Mouse (Mus musculus): ENCODE data around the gene Endov. TPM values are rescaled to one million over a fixed set of nuclear protein-coding genes. Genes with fewer than 3 reads are reported as not detected.
A peak's percentile ranks its signal among the peaks of the same experiment; 100 is the strongest.

Gene Endov
- polyA plus RNA-seq, 2 experiments = 4.3 to 5.1 TPM

DNA sequence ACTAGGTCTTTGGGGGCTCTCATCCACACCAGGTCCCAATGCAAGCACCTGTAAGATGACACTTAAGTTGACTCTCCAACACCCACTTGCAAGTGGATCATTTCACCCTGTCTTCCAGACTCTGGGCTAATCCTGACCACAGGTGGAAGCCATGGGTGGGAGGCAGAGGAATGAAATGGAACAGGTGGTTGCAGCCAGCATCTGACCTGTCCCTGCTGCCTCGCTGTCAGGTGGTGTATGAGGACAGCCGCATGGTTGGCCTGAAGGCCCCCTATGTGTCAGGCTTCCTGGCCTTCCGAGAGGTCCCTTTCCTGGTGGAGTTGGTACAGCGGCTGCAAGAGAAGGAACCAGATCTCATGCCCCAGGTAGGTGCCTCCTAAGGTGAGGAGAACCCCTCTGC, 8.2 kb downstream of the Endov start:
- Histone ChIP-seq H3K9ac (replicated peaks) (no peak overlapping the region), H3K36me3 (replicated peaks; ENCODE audit: control insufficient read depth, insufficient read depth, low read depth) (no peaks in the 10 kb centered on the region), H3K9me3 (ENCODE audit: control insufficient read depth, low read length) (no peaks in the 10 kb centered on the region), H3K4me3 (ENCODE audit: insufficient read depth in 1 of 2, low read depth in 2 of 2, low read length in 2 of 2) (no peak overlapping the region), H3K4me1 (replicated peaks; ENCODE audit: control insufficient read depth in 2 of 2, insufficient read depth in 2 of 2, low read length in 1 of 2) (no peaks in the 10 kb centered on the region), H3K27ac (no peak overlapping the region), H3K4me2 (ENCODE audit: low read depth) (no peak overlapping the region), H3K27me3 (ENCODE audit: control insufficient read depth, insufficient read depth, low read length) (no peaks in the 10 kb centered on the region)
- TF ChIP-seq CTCF (IDR thresholded peaks at IDR 0.05; ENCODE audit: low read depth) (no peak), EP300 (IDR thresholded peaks at IDR 0.05; ENCODE audit: low read depth) (no peak)
- DNase-seq (ENCODE audit: low read depth in 3 of 3, low spot score in 3 of 3) (no peak), ATAC-seq (ENCODE audit: insufficient read depth) (no peak)
- 74% methylated on average over 4 of the region's 4 CpGs for WGBS (ENCODE audit: insufficient replicate concordance)

DNA sequence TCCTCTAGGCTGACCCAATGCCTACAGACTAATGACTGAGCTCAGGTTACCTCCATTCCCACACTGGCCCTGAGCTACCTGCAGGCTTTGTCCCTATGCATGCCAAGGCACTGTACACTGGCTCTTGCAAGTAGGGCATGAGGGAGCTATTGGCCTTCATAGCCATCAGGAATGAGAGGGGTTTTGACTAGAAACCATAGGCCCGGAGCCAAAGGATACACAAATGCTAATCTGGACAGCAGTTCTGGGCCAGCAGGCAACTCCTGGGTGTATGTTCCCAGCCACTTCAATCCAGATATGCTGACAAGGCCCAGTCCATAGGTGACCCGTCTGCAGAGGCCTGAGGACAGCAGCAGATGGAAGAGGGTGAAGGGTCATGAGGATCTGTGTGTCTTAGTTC, 8.9 kb downstream of the Endov start:
- TF ChIP-seq CTCF (IDR thresholded peaks at IDR 0.05; ENCODE audit: low read depth) = no peak
- TF ChIP-seq EP300 (IDR thresholded peaks at IDR 0.05; ENCODE audit: low read depth) = no peak
- H3K27ac ChIP-seq = no peak overlapping the region
- no peaks in the 10 kb centered on the region for H3K4me1 ChIP-seq (replicated peaks; ENCODE audit: control insufficient read depth in 2 of 2, insufficient read depth in 2 of 2, low read length in 1 of 2)
- ATAC-seq (ENCODE audit: insufficient read depth) (no peak), DNase-seq (ENCODE audit: low read depth in 3 of 3, low spot score in 3 of 3) (no peak)
- no peak overlapping the region for H3K9ac ChIP-seq (replicated peaks)
- H3K36me3 ChIP-seq (replicated peaks; ENCODE audit: control insufficient read depth, insufficient read depth, low read depth) = no peaks in the 10 kb centered on the region
- H3K4me3 ChIP-seq (ENCODE audit: insufficient read depth in 1 of 2, low read depth in 2 of 2, low read length in 2 of 2) = no peak overlapping the region
- no peak overlapping the region for H3K4me2 ChIP-seq (ENCODE audit: low read depth)
- 79% methylated on average over 2 of the region's 2 CpGs for WGBS (ENCODE audit: insufficient replicate concordance)
- H3K27me3 ChIP-seq (ENCODE audit: control insufficient read depth, insufficient read depth, low read length) = no peaks in the 10 kb centered on the region
- H3K9me3 ChIP-seq (ENCODE audit: control insufficient read depth, low read length) = no peaks in the 10 kb centered on the region

DNA sequence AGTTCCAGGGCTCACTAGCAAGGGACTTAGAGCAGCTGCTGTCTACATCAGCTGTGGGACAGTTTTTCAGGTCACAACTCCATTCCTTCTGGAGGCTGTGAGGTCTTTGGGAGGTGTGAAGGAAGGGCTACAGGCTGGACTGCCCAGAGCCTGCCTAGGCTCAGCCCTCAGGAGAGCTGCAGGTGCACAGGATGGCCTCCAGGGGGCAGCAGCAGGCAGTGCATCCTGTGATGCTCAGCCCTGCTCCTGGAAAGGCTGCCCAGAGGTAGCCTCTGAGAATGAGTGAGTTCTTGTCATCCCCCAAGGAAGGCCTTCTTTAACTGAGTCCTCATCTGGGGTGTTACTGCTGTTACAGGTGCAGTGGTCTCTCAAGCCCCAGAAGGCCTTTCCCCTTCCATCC, 12.5 kb downstream of the Endov start:
- Histone ChIP-seq H3K9ac (replicated peaks) (no peak overlapping the region), H3K4me3 (ENCODE audit: insufficient read depth in 1 of 2, low read depth in 2 of 2, low read length in 2 of 2) (no peak overlapping the region), H3K9me3 (ENCODE audit: control insufficient read depth, low read length) (no peaks in the 10 kb centered on the region), H3K36me3 (replicated peaks; ENCODE audit: control insufficient read depth, insufficient read depth, low read depth) (no peaks in the 10 kb centered on the region), H3K27ac (no peak overlapping the region), H3K27me3 (ENCODE audit: control insufficient read depth, insufficient read depth, low read length) (no peaks in the 10 kb centered on the region), H3K4me2 (ENCODE audit: low read depth) (no peak overlapping the region), H3K4me1 (replicated peaks; ENCODE audit: control insufficient read depth in 2 of 2, insufficient read depth in 2 of 2, low read length in 1 of 2) (no peaks in the 10 kb centered on the region)
- TF ChIP-seq EP300 (IDR thresholded peaks at IDR 0.05; ENCODE audit: low read depth) (no peak), CTCF (IDR thresholded peaks at IDR 0.05; ENCODE audit: low read depth) (peak; percentile 99)
- DNase-seq (ENCODE audit: low read depth in 3 of 3, low spot score in 3 of 3) (peak in 1 of 3 experiments; percentile 27), ATAC-seq (ENCODE audit: insufficient read depth) (peak; percentile 47; the same call in 1 of the 2 replicates)

- no peaks in the 10 kb centered on the region for H3K4me1 ChIP-seq (replicated peaks; ENCODE audit: control insufficient read depth in 2 of 2, insufficient read depth in 2 of 2, low read length in 1 of 2)
- H3K36me3 ChIP-seq (replicated peaks; ENCODE audit: control insufficient read depth, insufficient read depth, low read depth) = no peaks in the 10 kb centered on the region
- H3K4me3 ChIP-seq (ENCODE audit: insufficient read depth in 1 of 2, low read depth in 2 of 2, low read length in 2 of 2) = no peak overlapping the region
- TF ChIP-seq EP300 (IDR thresholded peaks at IDR 0.05; ENCODE audit: low read depth) (no peak), CTCF (IDR thresholded peaks at IDR 0.05; ENCODE audit: low read depth) (no peak)
- 71% methylated on average over 4 of the region's 4 CpGs for WGBS (ENCODE audit: insufficient replicate concordance)
- no peak overlapping the region for H3K4me2 ChIP-seq (ENCODE audit: low read depth)
- no peaks in the 10 kb centered on the region for H3K27me3 ChIP-seq (ENCODE audit: control insufficient read depth, insufficient read depth, low read length)
- DNase-seq (ENCODE audit: low read depth in 3 of 3, low spot score in 3 of 3) (no peak), ATAC-seq (ENCODE audit: insufficient read depth) (no peak)
- H3K27ac ChIP-seq = no peak overlapping the region
- H3K9ac ChIP-seq (replicated peaks) = no peak overlapping the region
- H3K9me3 ChIP-seq (ENCODE audit: control insufficient read depth, low read length) = no peaks in the 10 kb centered on the region
These were observed 15.2 kb downstream of the Endov start for GRCm38 (mm10) chr11:119506386-119506785.

- ATAC-seq (ENCODE audit: insufficient read depth) (no peak), DNase-seq (ENCODE audit: low read depth in 3 of 3, low spot score in 3 of 3) (no peak)
- no peak for TF ChIP-seq EP300 (IDR thresholded peaks at IDR 0.05; ENCODE audit: low read depth)
- 79% methylated on average over 8 of the region's 8 CpGs for WGBS (ENCODE audit: insufficient replicate concordance)
- no peak overlapping the region for H3K27ac ChIP-seq
- H3K4me3 ChIP-seq (ENCODE audit: insufficient read depth in 1 of 2, low read depth in 2 of 2, low read length in 2 of 2) = no peak overlapping the region
- H3K36me3 ChIP-seq (replicated peaks; ENCODE audit: control insufficient read depth, insufficient read depth, low read depth) = no peaks in the 10 kb centered on the region
- H3K9me3 ChIP-seq (ENCODE audit: control insufficient read depth, low read length) = no peaks in the 10 kb centered on the region
- H3K9ac ChIP-seq (replicated peaks) = no peak overlapping the region
- no peaks in the 10 kb centered on the region for H3K27me3 ChIP-seq (ENCODE audit: control insufficient read depth, insufficient read depth, low read length)
- no peaks in the 10 kb centered on the region for H3K4me1 ChIP-seq (replicated peaks; ENCODE audit: control insufficient read depth in 2 of 2, insufficient read depth in 2 of 2, low read length in 1 of 2)
- no peak overlapping the region for H3K4me2 ChIP-seq (ENCODE audit: low read depth)
These were observed 16.6 kb downstream of the Endov start for GRCm38 (mm10) chr11:119507772-119508171.

Measured in liver, embryonic 14.5 days (tissue).